Mouse (Mus musculus) skeletal muscle tissue, adult 2 months (tissue): Measurements from ENCODE around the gene Klk11.
A peak's percentile ranks its signal among the peaks of the same experiment; 100 is the strongest.

Experiments
- DNase-seq: peaks from one replicate; pipeline ENCODE4 v3.0.0-alpha.2; 2012; ENCODE audit warnings: low read depth, low spot score

The Klk11 gene

DNA sequence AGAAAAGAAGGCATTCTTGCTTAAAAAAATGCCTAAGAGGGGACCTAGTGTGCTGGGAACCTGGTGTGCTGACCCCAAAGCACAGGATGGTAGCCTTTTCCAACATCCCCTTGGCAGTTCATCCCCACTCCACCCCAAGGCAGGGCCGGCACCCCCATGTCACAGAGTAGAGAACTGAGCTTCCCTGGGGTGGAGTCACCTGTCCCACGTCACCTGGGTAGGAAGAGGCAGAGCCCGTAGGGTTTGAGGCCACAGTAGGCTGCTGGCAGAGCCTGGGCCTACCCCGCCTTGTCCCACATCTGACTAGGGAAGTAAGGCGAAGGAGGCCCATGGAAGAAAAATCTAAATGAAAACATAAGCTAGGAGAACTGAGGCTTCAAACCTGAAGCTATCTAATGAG is at the start of gene Klk11:
Gene Klk11, plus strand, starts transcription at position 241 of the 400 bp plus-strand sequence.
- DNase-seq: no peak

DNA sequence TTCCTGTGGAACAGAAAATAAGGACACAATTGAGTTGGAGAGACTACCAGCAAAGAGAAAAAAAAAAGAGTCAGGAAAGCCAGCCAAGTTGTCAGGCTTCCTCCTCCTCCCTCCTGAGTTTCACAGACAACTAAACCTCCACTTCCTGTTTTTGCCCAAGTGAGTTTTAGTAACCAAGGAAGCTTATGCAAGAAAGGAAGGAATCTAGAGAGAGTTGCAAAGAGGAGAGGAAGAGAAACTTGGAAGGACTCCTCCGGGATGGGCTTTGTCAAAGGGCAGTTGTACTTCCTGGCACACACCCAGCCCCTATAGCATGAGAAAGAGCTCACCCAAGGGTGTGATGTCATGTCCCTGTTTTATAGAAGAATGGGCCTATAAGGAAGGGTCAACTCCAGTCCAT is 26.6 kb upstream of the Klk11 start:
- DNase-seq: peak; percentile 44

DNA sequence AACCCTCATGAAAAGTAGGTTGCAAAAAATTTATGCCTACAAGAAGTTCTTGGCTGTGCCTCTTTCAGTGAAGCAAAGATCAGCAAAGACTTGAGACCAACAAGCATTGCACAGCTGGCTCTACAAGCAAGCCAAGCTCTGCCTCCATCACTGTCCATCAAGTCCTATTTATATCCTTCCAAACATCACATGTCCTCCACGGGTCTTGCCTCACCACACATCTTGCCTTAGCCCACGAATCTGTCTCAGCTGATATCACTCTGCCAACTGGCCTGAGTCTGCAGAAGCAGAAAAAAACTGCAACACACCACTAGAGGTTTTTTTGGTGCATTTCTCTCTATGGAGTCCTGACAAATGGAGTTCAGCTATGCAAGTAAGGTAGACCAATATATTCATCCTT is 21.6 kb upstream of the Klk11 start:
- DNase-seq: no peak

DNA sequence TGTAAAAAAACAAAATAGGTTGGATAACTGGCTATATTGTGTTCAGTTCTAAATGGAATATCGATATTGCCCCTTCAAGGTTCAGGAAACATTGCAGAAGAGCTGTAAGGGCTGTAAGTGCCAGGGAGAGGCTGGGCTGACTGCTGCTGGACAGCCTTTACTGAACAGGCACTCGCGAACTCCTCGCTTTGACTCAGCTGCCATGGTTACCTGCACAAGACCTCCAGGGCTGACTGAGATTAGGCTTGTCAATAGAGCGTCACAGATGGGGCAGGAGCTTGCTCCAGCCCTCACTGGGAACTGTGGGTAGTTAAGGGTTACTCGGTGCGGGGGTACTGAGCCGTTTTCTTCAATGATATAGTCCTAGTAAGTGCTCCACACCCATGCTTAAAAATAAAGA is 7.9 kb upstream of the Klk11 start:
- no peak for DNase-seq

DNA sequence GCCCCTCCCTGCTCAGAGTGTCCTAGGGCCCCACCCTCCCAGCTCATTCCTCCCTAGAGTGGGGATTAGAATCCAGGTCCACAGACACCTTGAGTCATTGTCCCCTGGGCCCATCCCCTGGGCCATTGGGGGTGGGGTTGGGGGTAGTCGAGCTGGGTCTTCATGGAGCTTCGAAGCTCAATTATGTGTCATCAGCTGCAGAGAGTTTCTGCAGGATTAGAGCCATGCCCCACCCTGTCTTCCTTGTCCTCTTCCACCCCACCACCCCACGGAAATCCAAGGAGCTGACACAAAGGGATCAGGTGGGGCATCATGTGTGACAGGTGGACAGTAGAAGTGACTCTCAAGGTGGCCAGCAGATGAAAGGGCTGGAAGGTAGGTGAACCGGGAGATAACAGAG is 5.8 kb upstream of the Klk11 start, which contains the start of gene Klk12:
Gene Klk12, plus strand, starts transcription at position 301 of the 400 bp plus-strand sequence.
- no peak for DNase-seq

DNA sequence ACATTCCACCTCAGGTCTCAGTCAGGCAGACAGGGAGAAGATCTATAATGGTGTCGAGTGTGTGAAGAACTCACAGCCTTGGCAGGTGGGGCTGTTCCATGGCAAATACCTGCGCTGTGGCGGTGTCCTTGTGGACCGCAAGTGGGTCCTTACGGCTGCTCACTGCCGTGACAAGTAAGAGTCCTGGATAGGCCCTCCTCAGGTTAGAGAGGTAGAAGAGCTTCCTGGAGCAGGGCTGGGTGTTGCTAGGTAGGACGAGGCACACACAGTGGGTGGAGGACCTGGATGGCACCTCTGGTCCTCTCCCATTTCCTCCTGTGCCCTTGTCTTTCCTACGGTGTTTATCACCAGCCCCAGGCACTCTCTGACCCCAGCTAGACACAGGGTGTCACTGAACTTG is 4.8 kb upstream of the Klk11 start:
- DNase-seq: no peak

DNA sequence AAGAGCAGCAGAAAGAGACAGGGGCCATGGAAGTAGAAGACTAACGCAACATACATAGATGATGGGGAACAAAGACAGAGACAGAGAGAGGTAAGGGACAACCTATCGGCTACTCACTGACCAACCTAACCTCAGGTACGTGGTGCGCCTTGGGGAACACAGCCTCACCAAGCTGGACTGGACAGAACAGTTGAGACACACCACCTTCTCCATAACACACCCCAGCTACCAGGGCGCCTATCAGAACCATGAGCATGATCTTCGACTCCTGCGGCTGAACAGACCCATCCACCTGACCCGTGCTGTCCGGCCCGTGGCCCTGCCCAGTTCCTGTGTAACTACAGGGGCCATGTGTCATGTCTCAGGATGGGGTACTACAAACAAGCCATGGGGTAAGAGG is 3.7 kb upstream of the Klk11 start:
- DNase-seq: no peak

DNA sequence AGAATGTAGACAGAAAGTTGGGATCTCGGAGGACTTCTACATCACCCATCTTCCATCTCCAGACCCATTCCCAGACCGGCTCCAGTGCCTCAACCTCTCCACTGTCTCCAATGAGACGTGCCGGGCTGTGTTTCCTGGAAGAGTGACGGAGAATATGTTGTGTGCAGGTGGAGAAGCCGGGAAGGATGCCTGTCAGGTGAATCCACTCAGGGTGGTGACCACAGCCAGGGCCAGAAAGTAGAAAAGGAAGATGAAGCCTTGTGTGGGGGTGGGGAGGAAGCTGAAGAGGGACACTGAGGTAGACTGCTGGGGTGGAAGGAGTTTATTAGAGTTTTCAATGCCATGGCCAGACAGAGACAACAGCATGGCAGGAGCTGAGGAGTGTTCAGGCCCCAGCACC is 2.5 kb upstream of the Klk11 start:
- no peak for DNase-seq

DNA sequence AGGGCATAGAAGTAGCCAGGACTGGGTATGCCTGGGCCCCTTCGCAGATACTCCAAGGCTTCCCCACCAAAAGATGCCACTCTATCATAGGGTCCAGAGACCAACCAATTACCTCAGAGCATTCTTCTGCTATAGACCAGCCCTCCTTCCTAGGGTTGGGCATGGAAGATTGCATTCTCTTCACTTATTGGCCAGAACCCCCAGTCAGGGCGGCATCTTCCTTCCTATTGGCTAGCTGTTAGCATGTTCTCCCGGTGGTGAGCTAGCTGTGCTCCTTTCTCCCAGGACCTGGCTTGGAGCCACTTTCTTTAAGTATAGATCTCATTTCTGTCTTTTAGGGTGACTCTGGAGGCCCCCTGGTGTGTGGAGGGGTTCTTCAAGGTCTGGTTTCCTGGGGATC is 1.5 kb upstream of the Klk11 start:
- no peak for DNase-seq

DNA sequence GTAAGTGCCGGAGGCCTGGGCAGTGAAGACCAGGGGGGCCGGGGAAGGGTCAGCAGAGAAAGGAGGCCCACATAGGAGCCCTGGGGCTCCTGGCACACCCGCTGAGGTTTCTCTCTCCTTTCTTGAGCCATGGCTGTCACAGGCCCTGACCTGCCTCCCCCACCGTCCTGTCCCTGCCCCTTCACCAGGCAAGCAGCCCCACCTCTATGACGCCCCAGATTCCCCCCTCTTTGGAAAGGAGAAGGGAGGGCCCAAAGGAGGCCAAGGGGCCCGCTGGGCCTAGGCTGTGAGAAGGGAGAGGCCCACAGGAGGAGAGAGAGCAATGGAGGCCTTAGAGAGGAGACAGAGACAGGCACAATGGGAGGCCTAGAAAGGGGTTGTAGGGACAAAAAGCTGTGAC is 398 bp downstream of the Klk11 start:
- no peak for DNase-seq

DNA sequence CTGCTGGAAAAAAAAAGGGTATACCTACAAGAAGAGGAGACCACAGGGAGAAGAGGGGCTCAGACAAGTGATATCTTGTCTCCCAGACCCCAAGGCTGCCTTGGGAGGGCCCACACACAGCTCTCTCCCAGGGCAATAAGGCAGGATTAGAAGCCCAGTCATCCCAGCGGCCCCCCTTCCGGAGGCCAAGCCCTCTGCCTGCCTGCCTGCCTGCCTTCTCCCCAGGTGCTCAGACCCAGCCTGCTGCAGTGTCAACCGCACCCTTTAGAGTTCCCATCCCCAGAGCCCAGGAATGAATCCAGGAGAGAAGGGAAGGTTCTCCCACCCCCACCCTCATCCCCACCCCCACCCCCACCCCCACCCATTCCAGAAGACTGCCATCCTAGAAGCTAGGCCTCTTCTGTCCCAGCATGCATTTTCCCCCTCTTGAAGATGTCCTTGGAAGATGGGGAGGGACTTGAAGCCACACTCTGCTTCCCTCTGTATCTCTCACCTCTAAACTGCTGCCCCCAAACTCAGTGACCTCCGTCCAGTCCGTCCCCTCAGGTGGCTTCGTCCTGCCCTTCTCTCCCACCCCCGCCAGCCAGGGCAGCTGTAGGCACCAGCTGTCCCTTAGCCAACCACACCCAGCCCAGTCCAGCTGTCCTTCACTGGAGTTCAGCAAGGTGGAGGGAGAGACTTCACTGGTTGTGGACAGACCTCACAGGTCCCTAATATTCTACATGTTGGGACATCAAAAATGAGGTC is 1.1 kb downstream of the Klk11 start:
- DNase-seq: no peak

DNA sequence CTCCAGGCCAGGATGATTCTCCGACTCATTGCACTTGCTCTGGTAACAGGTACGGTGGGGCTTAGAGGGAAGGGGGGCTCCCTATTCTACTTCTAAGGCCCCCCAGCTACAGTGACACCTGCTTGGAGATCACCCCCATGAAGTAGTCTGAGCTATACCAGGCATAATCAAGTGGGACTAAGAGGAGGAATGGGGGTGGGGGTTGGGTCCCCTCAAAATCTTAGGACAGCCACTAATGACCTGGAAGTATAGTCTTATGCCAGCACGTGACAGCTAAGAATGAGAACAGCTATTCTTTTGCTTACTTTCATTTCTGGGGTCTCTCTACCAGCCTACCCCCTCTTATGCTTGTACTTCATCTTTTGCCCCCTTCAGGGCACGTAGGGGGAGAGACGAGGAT is 2.1 kb downstream of the Klk11 start:
- no peak for DNase-seq

DNA sequence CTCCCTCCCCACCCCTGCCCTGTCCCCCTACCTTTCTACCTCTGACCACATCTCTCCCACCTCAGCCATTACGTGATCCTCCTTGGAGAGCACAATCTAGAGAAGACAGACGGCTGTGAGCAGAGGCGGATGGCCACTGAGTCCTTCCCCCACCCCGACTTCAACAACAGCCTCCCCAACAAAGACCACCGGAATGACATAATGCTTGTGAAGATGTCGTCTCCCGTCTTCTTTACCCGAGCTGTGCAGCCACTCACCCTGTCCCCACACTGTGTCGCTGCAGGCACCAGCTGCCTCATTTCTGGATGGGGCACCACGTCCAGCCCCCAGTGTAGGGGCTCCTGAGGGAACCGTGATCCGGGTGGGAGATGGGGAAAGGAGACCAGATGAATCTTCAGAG is 3.0 kb downstream of the Klk11 start:
- DNase-seq: no peak

DNA sequence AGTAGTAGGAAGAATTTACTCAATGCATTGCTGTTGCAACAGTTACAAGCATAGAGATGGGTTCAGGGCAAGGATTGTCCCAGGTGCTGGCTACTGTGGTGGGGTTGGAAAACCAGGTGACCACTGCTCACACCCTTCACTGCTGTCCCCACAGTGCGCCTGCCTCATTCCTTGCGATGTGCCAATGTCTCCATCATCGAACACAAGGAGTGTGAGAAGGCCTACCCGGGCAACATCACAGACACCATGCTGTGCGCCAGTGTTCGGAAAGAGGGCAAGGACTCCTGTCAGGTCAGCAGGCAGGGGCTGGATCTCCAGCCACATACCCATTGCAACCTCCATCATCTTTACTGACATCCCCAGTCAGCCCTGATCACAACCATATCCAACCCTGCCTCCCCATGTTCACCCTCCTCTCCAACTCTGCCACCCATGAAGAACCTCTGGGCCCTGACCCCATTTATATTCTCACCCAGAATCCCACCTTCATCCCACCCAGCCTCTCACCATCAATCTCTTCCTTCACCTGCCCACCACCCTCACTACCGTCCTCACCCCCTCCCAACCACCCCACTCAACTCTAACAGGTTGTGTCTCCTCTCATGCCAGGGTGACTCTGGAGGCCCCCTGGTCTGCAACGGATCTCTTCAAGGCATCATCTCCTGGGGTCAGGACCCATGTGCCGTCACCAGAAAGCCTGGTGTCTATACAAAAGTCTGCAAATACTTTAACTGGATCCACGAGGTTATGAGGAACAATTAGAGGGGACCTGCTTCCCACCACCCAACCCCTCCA is 4.0 kb downstream of the Klk11 start:
- DNase-seq: no peak

DNA sequence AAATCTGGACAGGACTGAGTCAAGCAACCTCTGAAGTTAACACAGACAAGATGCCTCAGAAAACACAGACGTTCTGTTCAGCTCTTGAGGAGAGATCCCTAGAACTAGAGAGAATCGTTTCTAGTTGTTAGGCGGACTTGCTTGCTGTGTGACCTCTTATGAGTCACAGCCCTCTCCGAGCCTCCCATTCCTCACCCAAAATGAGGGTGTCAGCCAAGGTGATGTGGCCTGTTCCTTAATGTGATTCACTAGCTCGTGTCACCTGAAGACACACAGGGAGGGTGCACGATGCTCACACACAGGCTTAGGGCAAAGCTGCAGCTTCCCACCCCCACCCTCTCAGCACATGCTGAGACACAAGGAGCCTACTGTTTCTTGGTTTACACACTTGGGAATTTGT is 5.8 kb downstream of the Klk11 start:
- DNase-seq: no peak

DNA sequence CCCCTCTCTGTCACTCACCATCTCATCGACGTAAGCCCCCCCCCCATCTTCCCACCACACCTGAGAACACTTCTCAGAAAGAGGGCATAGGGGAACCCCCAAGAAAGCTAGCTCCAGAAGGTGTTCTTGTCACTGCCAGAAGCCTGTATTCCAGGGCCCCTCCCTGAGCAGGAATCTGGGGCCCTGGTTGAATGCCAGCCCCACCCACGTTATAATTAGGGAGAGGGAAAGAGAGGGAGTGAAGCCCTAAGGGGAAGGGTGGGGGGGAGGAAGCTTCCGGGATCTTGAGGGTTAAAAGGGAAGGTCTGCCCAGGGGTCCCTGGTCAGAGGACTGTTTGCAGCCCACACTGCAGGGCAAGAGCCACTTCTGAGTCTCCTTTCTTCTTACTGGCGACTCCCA is 6.3 kb downstream of the Klk11 start, which contains the start of gene Klk10:
Gene Klk10, plus strand, starts transcription at position 290 of the 400 bp plus-strand sequence.
- DNase-seq: no peak

DNA sequence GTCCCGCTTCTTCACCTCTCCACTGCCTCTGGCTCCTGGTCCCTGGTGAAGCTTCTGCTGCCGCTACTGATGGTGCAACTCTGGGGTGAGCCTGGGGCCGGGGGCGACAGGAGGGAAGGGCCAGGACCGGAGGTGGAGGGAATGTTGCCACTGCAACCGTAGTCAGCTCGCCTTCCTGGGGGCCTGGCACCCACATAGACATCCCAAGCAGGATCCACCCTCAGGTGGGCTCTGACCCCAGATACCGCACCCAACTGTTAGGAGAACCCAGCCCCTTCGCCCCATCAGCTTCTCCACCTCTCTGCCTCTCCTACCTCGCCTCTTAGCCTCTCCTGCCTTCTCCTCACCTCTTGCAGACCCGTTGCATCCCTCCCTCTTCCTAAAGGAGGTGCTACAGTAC is 7.1 kb downstream of the Klk11 start:
- DNase-seq: no peak

DNA sequence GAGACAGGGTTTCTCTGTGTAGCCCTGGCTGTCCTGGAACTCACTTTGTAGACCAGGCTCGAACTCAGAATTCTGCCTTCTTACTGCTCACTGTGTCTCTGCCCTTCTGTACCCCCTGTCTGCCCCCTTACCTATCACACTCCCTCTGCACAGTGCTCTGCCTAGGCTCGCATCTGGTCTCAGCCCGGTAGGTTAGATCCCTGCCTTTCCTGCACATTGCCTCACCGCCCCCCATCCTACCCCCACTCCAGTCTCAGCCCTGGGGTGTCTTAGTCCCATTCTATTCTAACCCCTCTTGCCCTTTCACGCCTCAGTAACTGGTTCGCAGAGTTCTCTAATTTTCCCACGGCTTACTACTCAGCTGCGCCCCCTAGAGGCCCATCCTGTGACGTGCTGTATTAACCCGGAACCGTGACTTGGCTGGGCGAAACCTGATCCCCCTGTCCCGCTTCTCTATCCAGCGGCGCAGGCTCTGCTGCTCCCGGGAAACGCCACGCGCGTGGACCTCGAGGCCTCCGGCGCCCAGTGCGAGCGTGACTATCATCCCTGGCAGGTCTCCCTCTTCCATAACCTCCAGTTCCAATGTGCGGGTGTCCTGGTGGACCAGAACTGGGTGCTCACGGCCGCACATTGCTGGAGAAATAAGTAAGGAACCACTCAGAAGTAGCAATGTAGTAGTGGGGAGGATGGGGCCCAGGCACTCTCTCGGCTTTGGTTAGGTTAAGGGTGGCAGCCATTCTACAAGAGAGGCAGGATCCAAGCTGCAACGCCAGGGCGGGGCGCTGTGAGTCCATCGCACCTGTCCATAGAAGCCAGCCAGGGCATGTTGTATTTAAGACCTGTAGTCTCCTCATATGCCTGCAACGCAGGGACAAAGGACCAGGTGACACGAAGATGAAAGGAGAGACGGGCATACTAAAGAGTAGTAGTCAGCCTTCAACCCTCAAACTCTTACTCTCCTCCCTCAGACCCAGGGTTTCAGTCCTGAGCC is 8.2 kb downstream of the Klk11 start:
- DNase-seq: peak; percentile 14

DNA sequence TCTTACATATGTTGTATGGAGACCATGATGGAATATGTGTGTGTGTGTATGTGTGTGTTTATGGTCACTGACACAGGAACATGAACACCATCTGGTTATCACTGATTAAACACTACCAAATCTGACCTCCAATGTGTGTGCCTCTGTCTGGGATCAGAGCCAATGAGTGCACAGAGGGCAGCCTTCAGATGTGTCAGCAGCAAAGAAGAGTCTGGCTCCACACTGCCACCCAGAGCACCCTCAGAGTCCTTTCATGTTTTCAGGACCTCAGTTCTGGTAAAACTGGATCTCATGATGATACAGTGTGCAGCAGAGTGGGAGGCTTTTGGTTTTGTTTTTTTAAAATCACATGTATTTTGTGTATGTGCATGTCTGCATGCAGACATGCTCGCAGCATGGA is 10.9 kb downstream of the Klk11 start:
- no peak for DNase-seq

DNA sequence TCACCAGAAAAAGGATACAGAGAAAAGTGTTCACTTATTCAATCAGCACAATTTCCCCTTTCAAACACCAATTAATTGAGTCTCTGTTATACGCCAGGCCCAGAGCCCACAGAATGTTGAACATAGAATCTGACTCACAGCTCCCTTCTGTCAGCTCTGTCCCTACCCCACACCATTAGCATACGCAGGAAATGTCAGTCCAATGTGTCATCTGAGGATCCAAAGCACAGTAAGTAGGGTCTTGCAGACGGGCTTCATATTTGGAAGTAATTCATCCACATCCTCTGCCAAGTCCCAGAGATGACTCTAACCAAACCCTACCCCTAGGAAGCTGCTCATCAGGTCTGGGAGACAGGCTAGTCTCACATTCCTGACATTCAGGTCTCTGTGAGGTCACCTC is 13.7 kb downstream of the Klk11 start:
- no peak for DNase-seq

DNA sequence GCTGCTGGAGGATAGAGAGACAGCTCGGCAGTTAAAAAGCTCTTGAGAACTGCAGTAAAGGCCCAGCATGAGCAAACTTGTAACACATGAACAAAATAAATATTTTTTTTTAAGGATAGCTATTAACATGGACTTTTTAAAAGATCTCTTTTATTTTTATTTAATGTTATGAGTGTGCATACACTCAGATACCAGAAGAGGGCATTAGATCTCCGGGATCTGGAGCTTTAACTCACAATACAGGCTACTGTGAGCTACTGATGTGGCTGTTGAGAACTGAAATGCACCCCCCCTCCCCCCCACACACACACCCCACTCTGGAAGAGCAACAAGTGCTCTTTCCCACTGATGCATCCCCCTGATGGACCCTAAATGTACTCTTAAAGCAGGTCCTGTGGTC is 14.9 kb downstream of the Klk11 start:
- DNase-seq: no peak

DNA sequence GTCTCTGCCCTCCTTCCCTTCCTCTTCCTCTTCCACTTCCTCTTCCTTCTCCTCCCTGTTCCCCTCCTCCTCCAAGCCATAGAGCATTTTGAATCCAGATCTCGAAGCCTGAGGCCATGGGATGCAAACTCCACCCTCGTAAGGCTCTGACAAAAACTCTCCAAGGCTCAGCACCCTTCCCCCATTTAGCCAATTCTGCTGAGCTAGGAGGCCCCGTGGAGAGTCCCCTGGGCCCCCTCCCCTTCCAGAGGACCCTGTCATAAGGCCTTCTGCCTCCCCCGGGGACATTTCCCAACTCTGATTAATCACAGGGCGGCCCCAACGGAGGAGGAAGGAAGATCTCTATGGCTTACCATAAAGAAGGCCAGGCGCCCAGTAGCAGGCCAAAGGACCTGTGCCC is 17.2 kb downstream of the Klk11 start, which contains the start of gene Klk9:
Gene Klk9, plus strand, starts transcription at position 301 of the 400 bp plus-strand sequence.
- DNase-seq: no peak
